Mouse (Mus musculus): ENCODE data around the gene Hnrnpa3. TPM values are rescaled to one million over a fixed set of nuclear protein-coding genes. Genes with fewer than 3 reads are reported as not detected.

Gene Hnrnpa3
- total and polyA plus RNA-seq, 3 experiments, result 126 to 437 (median 342) TPM

- no peak for DNase-seq (ENCODE audit: low read depth, low spot score)
- Histone ChIP-seq H3K27ac (ENCODE audit: control insufficient read depth, low read depth, low read length) (peak overlapping the region; percentile 92; the same call in 1 of the 2 replicates), H3K36me3 (ENCODE audit: control insufficient read depth in 1 of 2, insufficient read depth in 2 of 2, low read length in 2 of 2) (peaks cover 14 to 49% of the 10 kb centered on the region in 2 experiments), H3K79me2 (ENCODE audit: control insufficient read depth, insufficient read depth, low read length, poor library complexity) (peaks cover 81% of the 10 kb centered on the region), H3K4me3 (ENCODE audit: control insufficient read depth in 1 of 2, insufficient read depth in 1 of 2, low read depth in 2 of 2, low read length in 2 of 2) (peak overlapping the region; percentile 84 to 91), H3K9me3 (replicated peaks; ENCODE audit: insufficient read depth, low read length) (no peaks in the 10 kb centered on the region), H3K9ac (ENCODE audit: control insufficient read depth, low read depth, low read length, poor library complexity, severe bottlenecking) (peak overlapping the region; percentile 97), H3K27me3 (ENCODE audit: control insufficient read depth in 1 of 2, insufficient read depth in 2 of 2, low read length in 2 of 2) (no peaks in the 10 kb centered on the region), H3K4me1 (ENCODE audit: control insufficient read depth in 1 of 2, insufficient read depth in 2 of 2, low read length in 2 of 2) (peaks cover 13 to 30% of the 10 kb centered on the region in 2 experiments)
- no peak for TF ChIP-seq E2F4 (IDR thresholded peaks at IDR 0.05; ENCODE audit: borderline replicate concordance, low read depth, low read length)
- peak; percentile 14; the same call in 1 of the 2 replicates for TF ChIP-seq CHD1 (IDR thresholded peaks at IDR 0.05; ENCODE audit: low read depth, low read length)
Measured at GRCm38 (mm10) chr2:75701207-75701606, 42.1 kb downstream of the Hnrnpa3 start.

- Histone ChIP-seq H3K79me2 (ENCODE audit: control insufficient read depth, insufficient read depth, low read length, poor library complexity) (peaks cover 73% of the 10 kb centered on the region), H3K4me3 (ENCODE audit: control insufficient read depth in 1 of 2, insufficient read depth in 1 of 2, low read depth in 2 of 2, low read length in 2 of 2) (peak overlapping the region; percentile 84 to 91), H3K36me3 (ENCODE audit: control insufficient read depth in 1 of 2, insufficient read depth in 2 of 2, low read length in 2 of 2) (peaks cover 12 to 49% of the 10 kb centered on the region in 2 experiments), H3K27me3 (ENCODE audit: control insufficient read depth in 1 of 2, insufficient read depth in 2 of 2, low read length in 2 of 2) (no peaks in the 10 kb centered on the region), H3K9me3 (replicated peaks; ENCODE audit: insufficient read depth, low read length) (no peaks in the 10 kb centered on the region), H3K27ac (ENCODE audit: control insufficient read depth, low read depth, low read length) (peak overlapping the region; percentile 92), H3K9ac (ENCODE audit: control insufficient read depth, low read depth, low read length, poor library complexity, severe bottlenecking) (peak overlapping the region; percentile 97), H3K4me1 (ENCODE audit: control insufficient read depth in 1 of 2, insufficient read depth in 2 of 2, low read length in 2 of 2) (peaks cover 13 to 30% of the 10 kb centered on the region in 2 experiments)
- peak; percentile 40 for DNase-seq (ENCODE audit: low read depth, low spot score)
- TF ChIP-seq CHD1 (IDR thresholded peaks at IDR 0.05; ENCODE audit: low read depth, low read length) (peak; percentile 67; the same call in 1 of the 2 replicates), GABPA (IDR thresholded peaks at IDR 0.05; ENCODE audit: low read depth, low read length) (no peak), NELFE (IDR thresholded peaks at IDR 0.05; ENCODE audit: low read depth, low read length) (no peak)
Measured at GRCm38 (mm10) chr2:75701822-75702587, 42.9 kb downstream of the Hnrnpa3 start.

GRCm38 (mm10) chr2:75702588-75702976 lies 43.5 kb downstream of the Hnrnpa3 start:
- H3K4me3 ChIP-seq (ENCODE audit: control insufficient read depth in 1 of 2, insufficient read depth in 1 of 2, low read depth in 2 of 2, low read length in 2 of 2), result peak overlapping the region; percentile 84 to 91
- H3K4me1 ChIP-seq (ENCODE audit: control insufficient read depth in 1 of 2, insufficient read depth in 2 of 2, low read length in 2 of 2), result peaks cover 13 to 30% of the 10 kb centered on the region in 2 experiments
- H3K9me3 ChIP-seq (replicated peaks; ENCODE audit: insufficient read depth, low read length), result no peaks in the 10 kb centered on the region
- peak overlapping the region; percentile 97 for H3K9ac ChIP-seq (ENCODE audit: control insufficient read depth, low read depth, low read length, poor library complexity, severe bottlenecking)
- peak overlapping the region; percentile 92 for H3K27ac ChIP-seq (ENCODE audit: control insufficient read depth, low read depth, low read length)
- no peak for TF ChIP-seq UBTF (IDR thresholded peaks at IDR 0.05; ENCODE audit: borderline replicate concordance, insufficient read depth, low read depth, low read length)
- TF ChIP-seq NRF1 (IDR thresholded peaks at IDR 0.05; ENCODE audit: insufficient read depth, low read depth, low read length, poor library complexity, severe bottlenecking), result no peak
- TF ChIP-seq KAT2A (conservative IDR thresholded peaks at IDR 0.05; ENCODE audit: low read depth, low read length), result no peak
- no peak for TF ChIP-seq JUND (IDR thresholded peaks at IDR 0.05; ENCODE audit: low read depth, low read length)
- no peak for TF ChIP-seq MAX (IDR thresholded peaks at IDR 0.05; ENCODE audit: low read length)
- no peak for TF ChIP-seq HCFC1 (IDR thresholded peaks at IDR 0.05; ENCODE audit: low read depth, low read length)
- TF ChIP-seq GABPA (IDR thresholded peaks at IDR 0.05; ENCODE audit: low read depth, low read length), result no peak
- TF ChIP-seq ETS1 (IDR thresholded peaks at IDR 0.05; ENCODE audit: low read depth, low read length), result no peak
- TF ChIP-seq MAZ (IDR thresholded peaks at IDR 0.05; ENCODE audit: low read depth, low read length), result no peak
- no peak for TF ChIP-seq CTCF (IDR thresholded peaks at IDR 0.05 in 2 of 3, conservative IDR thresholded peaks at IDR 0.05 in 1 of 3; ENCODE audit: control insufficient read depth in 1 of 3, insufficient read depth in 1 of 3, low read depth in 2 of 3, low read length in 3 of 3, poor library complexity in 1 of 3, severe bottlenecking in 1 of 3)
- H3K79me2 ChIP-seq (ENCODE audit: control insufficient read depth, insufficient read depth, low read length, poor library complexity), result peaks cover 68% of the 10 kb centered on the region
- peak; percentile 48 for DNase-seq (ENCODE audit: low read depth, low spot score)
- no peaks in the 10 kb centered on the region for H3K27me3 ChIP-seq (ENCODE audit: control insufficient read depth in 1 of 2, insufficient read depth in 2 of 2, low read length in 2 of 2)
- peaks cover 12 to 49% of the 10 kb centered on the region in 2 experiments for H3K36me3 ChIP-seq (ENCODE audit: control insufficient read depth in 1 of 2, insufficient read depth in 2 of 2, low read length in 2 of 2)
